Mouse (Mus musculus): ENCODE measurements around the gene Gm28919.
"Not testable (repeated sequence)": the region's sequence is repeated elsewhere in the genome, so short reads cannot be mapped to it uniquely, and the experiment has no call there.

Gm28919 gene

DNA sequence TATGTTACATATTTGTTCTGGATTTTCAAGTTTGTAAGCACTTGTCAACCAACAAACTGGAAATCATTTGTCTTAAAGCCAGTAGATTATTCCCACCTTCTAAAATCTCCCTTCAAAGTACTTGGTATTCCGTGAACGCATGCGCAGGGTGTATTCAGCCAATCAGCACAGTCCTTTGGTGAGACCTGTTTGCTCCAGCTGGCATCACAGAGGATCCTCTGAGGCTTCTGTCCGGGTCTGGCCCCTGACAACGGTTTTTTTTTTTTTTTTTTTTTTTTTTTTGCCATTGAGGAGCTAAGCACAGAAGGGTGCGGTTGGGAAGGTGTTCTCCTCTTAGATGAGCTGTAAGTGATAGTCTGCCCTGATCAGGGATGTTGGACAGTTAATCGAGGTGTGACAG, at the start of gene Gm28919:
Gene Gm28919 (plus strand): TSS at position 301 of the 400 bp plus-strand sequence.
- DNase-seq (ENCODE audit: low spot score in 2 of 2) = not testable (repeated sequence)

Data from cerebellum, postnatal 4 days (tissue).